8 mouse cellular contexts compared by ENCODE assay signal in the genomic region with DNA sequence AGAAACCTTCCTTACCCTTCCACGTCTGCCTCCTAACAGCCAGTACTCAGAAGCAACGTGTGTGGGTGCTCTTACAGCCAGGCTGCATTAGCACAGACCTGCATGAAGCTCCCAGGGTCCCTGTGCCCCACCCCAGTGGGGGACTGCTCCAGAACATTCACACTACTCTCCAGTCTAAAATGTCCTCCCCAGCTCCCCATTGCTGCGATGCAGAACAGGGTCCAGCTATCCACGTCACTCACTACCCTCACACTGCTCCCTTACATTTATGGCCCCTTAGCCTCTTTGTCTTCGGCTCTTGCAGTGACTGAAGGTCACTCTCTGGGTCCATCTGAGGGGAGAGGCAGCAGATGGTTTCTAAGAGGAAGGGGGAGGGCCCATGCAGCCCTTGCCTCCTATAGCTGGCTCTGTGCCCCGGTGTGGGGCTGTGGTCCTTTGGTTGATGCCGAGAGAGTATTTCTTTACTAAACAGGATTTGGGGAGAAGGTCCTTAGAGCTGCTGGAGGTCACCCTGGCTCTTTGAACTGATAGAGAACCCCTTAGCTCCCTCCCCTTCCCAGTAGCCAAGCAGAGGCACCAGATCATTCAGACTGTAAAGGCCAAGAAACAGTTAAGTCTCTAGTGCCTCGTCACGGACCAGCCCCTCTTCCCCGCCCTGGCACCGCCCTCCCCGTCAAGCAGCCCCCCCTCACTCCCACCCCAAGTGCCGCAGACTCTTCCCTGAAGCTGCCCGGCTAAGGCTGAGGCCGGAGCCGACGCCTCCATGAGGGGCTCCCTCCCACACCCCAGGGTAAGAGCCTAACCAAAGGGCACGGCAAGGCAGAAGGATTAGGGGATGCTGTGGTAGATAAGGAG. TPM values are rescaled to one million over a fixed set of nuclear protein-coding genes. Genes with fewer than 3 reads are reported as not detected.
DNase-seq lines count a peak whose midpoint lies in the region; ATAC-seq and TF ChIP-seq lines count a peak whose summit lies in the region.

No protein-coding gene starts in this region.

- peak overlapping the region; percentile 22 for H3K27ac ChIP-seq in MEL (ENCODE audit: control insufficient read depth, low read depth, low read length)
- H3K27ac ChIP-seq in lung, embryonic 15.5 days = no peak overlapping the region; the same call in 1 of the 2 replicates

- no peaks in the 10 kb centered on the region for H3K27me3 ChIP-seq in MEL (ENCODE audit: control insufficient read depth in 1 of 2, insufficient read depth in 2 of 2, low read length in 2 of 2)
- H3K27me3 ChIP-seq in lung, embryonic 15.5 days = peaks cover 64% of the 10 kb centered on the region

- H3K36me3 ChIP-seq in MEL (ENCODE audit: control insufficient read depth in 1 of 2, insufficient read depth in 2 of 2, low read length in 2 of 2) = no peaks in the 10 kb centered on the region; a peak in 1 of 4 replicates
- H3K36me3 ChIP-seq in lung, embryonic 15.5 days = no peaks in the 10 kb centered on the region

- under 1% methylated on average over 18 of the region's 18 CpGs for WGBS in lung, embryonic 15.5 days

- no peaks in the 10 kb centered on the region for H3K9me3 ChIP-seq in MEL (replicated peaks; ENCODE audit: insufficient read depth, low read length)
- no peaks in the 10 kb centered on the region for H3K9me3 ChIP-seq in lung, embryonic 15.5 days

- H3K4me1 ChIP-seq in MEL (ENCODE audit: control insufficient read depth in 1 of 2, insufficient read depth in 2 of 2, low read length in 2 of 2) = peaks cover 7 to 14% of the 10 kb centered on the region in 2 experiments; a peak in 3 of 4 replicates
- peaks cover 43% of the 10 kb centered on the region for H3K4me1 ChIP-seq in lung, embryonic 15.5 days

- DNase-seq in 416B (ENCODE audit: low read depth) (peak; percentile 65), MEL (ENCODE audit: low read depth, low spot score) (peak; percentile 64)
- DNase-seq in embryo, embryonic 11 days = peak; percentile 76
- DNase-seq in heart, adult 8-10 months (ENCODE audit: low spot score) = peak; percentile 26
- DNase-seq in kidney, postnatal 14 days = peak; percentile 50
- peak; percentile 80 for DNase-seq in right cerebral cortex, postnatal 25 days

- TF ChIP-seq EP300 in MEL (IDR thresholded peaks at IDR 0.05; ENCODE audit: low read depth in 1 of 2, low read length in 2 of 2) = no peak

- peak overlapping the region; percentile 47 to 79 for H3K4me3 ChIP-seq in MEL (ENCODE audit: control insufficient read depth in 1 of 2, insufficient read depth in 1 of 2, low read depth in 2 of 2, low read length in 2 of 2)
- H3K4me3 ChIP-seq in lung, embryonic 15.5 days = peak overlapping the region; percentile 49

- TF ChIP-seq CTCF in MEL (IDR thresholded peaks at IDR 0.05 in 2 of 3, conservative IDR thresholded peaks at IDR 0.05 in 1 of 3; ENCODE audit: control insufficient read depth in 1 of 3, insufficient read depth in 1 of 3, low read depth in 2 of 3, low read length in 3 of 3, poor library complexity in 1 of 3, severe bottlenecking in 1 of 3) = no peak

- peak overlapping the region; percentile 57 for H3K9ac ChIP-seq in MEL (ENCODE audit: control insufficient read depth, low read depth, low read length, poor library complexity, severe bottlenecking)
- H3K9ac ChIP-seq in lung, embryonic 15.5 days = peak overlapping the region; percentile 47

- H3K4me2 ChIP-seq in lung, embryonic 15.5 days = peak overlapping the region; percentile 82

- no peaks in the 10 kb centered on the region for H3K79me2 ChIP-seq in MEL (ENCODE audit: control insufficient read depth, insufficient read depth, low read length, poor library complexity)

- TF ChIP-seq POLR2A in MEL (IDR thresholded peaks at IDR 0.05; ENCODE audit: control insufficient read depth in 1 of 2, insufficient read depth in 1 of 2, low read depth in 1 of 2, low read length in 2 of 2, poor library complexity in 1 of 2) = no peak

- TF ChIP-seq RAD21 in MEL (IDR thresholded peaks at IDR 0.05; ENCODE audit: low read depth, low read length) = no peak

- peak; percentile 84 for ATAC-seq in lung, embryonic 15.5 days (ENCODE audit: borderline replicate concordance, extremely low read depth, low FRiP score, low TSS enrichment)
- no peak for ATAC-seq in inflammation-experienced regulatory T-cells, adult 6 months

TF ChIP-seq in MEL, 35 proteins besides CTCF, POLR2A, EP300 and RAD21:
- TF ChIP-seq ZNF384 (IDR thresholded peaks at IDR 0.05; ENCODE audit: low read depth, low read length) = no peak
- no peak for TF ChIP-seq SMC3 (IDR thresholded peaks at IDR 0.05; ENCODE audit: low read depth, low read length)
- no peak for TF ChIP-seq RCOR1 (IDR thresholded peaks at IDR 0.05; ENCODE audit: low read depth, low read length)
- TF ChIP-seq MAZ (IDR thresholded peaks at IDR 0.05; ENCODE audit: low read depth, low read length) = peak; percentile 70
- TF ChIP-seq HCFC1 (IDR thresholded peaks at IDR 0.05; ENCODE audit: low read depth, low read length) = peak; percentile 37; the same call in 1 of the 2 replicates
- no peak for TF ChIP-seq MAX (IDR thresholded peaks at IDR 0.05; ENCODE audit: low read length)
- no peak for TF ChIP-seq GATA1 (IDR thresholded peaks at IDR 0.05; ENCODE audit: low read depth, low read length)
- TF ChIP-seq CHD1 (IDR thresholded peaks at IDR 0.05; ENCODE audit: low read depth, low read length) = no peak
- no peak for TF ChIP-seq USF2 (IDR thresholded peaks at IDR 0.05; ENCODE audit: borderline replicate concordance in 1 of 2, insufficient read depth in 1 of 2, low read depth in 1 of 2, low read length in 2 of 2)
- TF ChIP-seq NRF1 (IDR thresholded peaks at IDR 0.05; ENCODE audit: insufficient read depth, low read depth, low read length, poor library complexity, severe bottlenecking) = no peak
- TF ChIP-seq E2F4 (IDR thresholded peaks at IDR 0.05; ENCODE audit: borderline replicate concordance, low read depth, low read length) = no peak
- TF ChIP-seq SIN3A (IDR thresholded peaks at IDR 0.05; ENCODE audit: low read length) = no peak; the same call in 1 of the 2 replicates
TF ChIP-seq in MEL: peak in this region for 2.

RNA-seq across cellular contexts. Expression of gene Map1a, which starts 5.6 kb away (rescaled TPM):
- 0.77 and 2.6 TPM in 2 replicates for total RNA-seq in MEL (2012; rRNA removed)
- polyA plus RNA-seq in MEL (2012; ENCODE audit: insufficient read depth in 1 of 2, insufficient read length in 2 of 2, low read depth in 1 of 2, low replicate concordance in 2 of 2, missing spikeins in 1 of 2) = 1 to 10 TPM in 1 of 2 experiments, not detected in 1; 9.4 TPM
- 1 to 10 TPM; 4.7 to 6.0 (median 5.2) TPM for total RNA-seq in heart, adult 8-10 months (2022)
- 3.5 TPM in 2 replicates for polyA plus RNA-seq in lung, embryonic 15.5 days (2015; fragmentation: Nextera tagmentation; extraction: Ambion mirVana)
- under 1 TPM in 2 of 3 experiments, not detected in 1; 0.14 to 0.39 TPM for polyA plus RNA-seq in inflammation-experienced regulatory T-cells, adult 6 months (2017; shearing (Covaris generic))

RNA-seq across cellular contexts. Expression of gene Trp53bp1, which starts 23.8 kb away (rescaled TPM):
- 13.4 and 16.6 TPM in 2 replicates for total RNA-seq in MEL (2012; rRNA removed)
- polyA plus RNA-seq in MEL (2012; ENCODE audit: insufficient read depth in 1 of 2, insufficient read length in 2 of 2, low read depth in 1 of 2, low replicate concordance in 2 of 2, missing spikeins in 1 of 2) = 100 to 1,000 TPM in 1 of 2 experiments, 10 to 100 TPM in 1; 37.3 to 160 TPM
- total RNA-seq in heart, adult 8-10 months (2022) = 10 to 100 TPM; 30.3 to 39.2 (median 33.5) TPM
- polyA plus RNA-seq in lung, embryonic 15.5 days (2015; fragmentation: Nextera tagmentation; extraction: Ambion mirVana) = 61.6 and 66.8 TPM in 2 replicates
- polyA plus RNA-seq in inflammation-experienced regulatory T-cells, adult 6 months (2017; shearing (Covaris generic)) = 10 to 100 TPM; 32.2 to 41.0 (median 38.0) TPM

Comparison
In these comparisons a context has a peak if more than half of its experiments do, and no peak if none do; other contexts are left out.
1. DNase-seq: peak in every context shown above with its lines; median percentile 80 in right cerebral cortex, postnatal 25 days; 76 in embryo, embryonic 11 days; 65 in 416B; 64 in MEL; 50 in kidney, postnatal 14 days; 26 in heart, adult 8-10 months.